Mouse (Mus musculus) spleen, postnatal 14 days (tissue): ENCODE measurements around the gene Nup153.

Source experiments
- DNase-seq, 2 experiments: peaks; one replicate each; pipeline ENCODE4 v3.0.0; 2021 to 2022; ENCODE audit warnings: low spot score in 2 of 2

The Nup153 gene

DNA sequence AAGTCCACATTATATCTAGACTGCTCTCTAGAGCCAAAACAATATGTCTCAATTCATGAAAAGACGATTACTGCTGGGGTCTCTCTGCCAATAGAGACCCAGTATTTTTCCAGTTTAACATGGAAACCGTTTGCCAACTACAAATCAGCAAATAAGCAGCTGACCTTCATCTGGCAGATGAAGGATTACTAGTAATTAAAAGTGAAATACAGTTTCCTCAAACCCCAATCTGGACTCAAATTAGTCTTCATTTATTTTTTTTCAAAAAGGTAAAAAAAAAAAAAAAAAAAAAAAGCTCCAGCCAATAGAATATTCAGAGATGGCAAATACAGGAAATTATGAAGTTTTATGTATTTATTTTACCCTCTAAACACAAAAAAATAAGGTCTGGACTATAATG is 2.3 kb upstream of the Nup153 start:
- no peak for DNase-seq

DNA sequence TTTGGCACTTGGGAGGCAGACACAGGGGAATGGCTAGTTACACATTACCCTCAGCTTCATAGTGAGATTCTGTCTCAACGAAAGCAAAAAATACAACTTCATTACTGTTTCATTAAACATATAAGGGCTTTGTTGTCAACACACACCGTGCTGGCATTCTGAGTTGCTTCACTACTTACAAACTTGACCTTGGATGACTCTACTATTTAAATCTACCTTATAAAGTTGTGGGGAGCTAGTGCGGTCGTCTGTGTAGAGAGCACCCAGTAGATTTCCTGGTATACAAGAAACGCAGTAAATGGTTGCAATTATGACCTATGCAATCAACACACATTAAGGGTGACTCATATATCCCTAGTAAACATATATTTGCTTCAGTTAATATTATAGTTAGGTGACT is 671 bp upstream of the Nup153 start:
- no peak for DNase-seq

DNA sequence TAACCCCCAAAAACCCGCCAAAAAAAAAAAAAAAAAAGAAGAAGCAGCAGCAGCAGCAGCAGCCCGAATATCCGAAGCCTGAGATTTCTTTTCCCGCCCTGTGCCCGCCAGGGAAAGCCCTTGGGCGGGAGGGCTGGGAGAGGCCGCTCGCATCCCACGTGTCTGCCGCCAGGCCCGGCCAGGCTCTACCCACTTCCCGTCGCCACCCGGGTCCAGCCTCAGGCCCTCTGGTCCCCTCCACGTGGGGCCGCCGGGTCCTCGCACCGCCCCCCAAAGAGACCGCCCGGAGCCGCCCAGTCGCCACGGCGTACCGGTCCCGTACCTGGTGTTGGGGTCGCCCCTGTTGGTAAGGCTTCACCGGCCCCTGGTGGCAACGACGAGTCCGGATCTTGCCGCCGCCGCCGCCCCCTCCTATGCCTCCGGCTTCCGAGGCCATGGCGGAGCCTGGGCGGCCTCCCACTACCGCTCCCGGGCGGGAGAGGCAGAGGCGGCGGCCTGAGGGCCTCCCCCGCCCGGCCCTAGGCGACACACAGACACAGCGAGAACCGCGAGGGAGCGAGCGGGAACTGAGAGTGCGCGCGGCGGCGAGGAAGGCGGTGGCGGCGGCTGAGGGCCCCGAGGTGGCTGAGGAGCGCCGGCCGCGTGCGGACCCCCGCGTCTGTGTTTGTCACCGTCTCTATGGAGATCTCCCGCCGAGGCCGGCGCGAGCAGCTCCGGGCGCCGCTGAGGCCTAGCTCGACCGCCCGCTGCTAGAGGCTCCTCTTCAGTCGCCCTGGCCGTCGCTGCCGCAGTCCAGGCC is 503 bp downstream of the Nup153 start:
- peak; percentile 40 to 61 for DNase-seq

DNA sequence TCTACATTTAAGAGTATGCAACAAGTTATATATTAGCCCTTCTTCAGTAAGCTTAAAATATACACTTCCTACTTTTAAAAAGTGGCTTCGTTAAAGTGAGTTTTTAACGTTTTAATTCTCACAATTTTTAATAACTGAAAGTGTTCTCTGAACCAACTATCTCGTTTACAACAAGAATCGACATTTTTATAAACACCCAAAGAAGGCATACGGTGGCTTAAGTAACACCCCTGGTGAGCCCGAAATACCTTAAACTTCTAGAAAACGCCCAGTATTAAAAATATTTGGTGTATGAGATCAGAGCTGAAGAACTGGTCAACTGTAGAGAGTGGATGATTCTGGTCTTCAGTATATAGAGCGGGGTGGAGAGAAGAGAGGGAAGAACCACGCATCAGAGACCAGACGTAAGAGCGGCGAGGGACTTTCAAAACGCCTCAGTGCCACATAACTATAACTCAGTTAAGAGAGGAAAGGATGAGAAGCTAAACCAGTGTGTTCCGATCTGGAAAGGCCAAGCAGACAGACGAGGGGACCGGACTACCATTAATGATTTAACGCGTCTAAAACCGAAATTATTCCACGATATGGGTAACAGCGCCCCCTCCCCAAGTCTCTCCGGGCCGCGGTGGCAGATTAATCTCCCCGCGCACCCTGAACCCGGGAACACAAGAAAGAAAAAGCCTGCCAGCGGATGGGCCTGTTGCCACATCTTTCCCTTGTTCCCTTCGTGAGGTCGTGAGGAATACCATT is 1.3 kb downstream of the Nup153 start:
- peak in 1 of 2 experiments; percentile 12 for DNase-seq

DNA sequence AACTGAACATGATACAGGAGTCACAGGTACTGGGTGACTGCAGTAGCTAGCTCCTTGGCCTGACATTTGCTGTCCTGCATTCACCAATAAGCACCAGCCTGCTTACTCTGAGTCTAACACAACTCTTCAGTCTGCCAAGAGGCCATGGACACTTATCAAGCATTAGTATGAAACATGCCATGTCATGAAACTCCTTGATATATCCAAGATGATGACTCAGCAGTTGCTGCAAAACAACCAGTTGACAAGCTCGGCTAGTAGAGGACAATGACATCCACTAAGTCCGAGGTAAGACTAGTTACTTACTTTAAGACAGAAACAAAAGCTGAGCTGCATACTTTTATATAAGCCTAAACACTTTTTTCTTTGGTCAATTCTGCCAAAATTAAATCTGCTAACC is 2.5 kb downstream of the Nup153 start:
- DNase-seq = peak in 1 of 2 experiments; percentile 21

DNA sequence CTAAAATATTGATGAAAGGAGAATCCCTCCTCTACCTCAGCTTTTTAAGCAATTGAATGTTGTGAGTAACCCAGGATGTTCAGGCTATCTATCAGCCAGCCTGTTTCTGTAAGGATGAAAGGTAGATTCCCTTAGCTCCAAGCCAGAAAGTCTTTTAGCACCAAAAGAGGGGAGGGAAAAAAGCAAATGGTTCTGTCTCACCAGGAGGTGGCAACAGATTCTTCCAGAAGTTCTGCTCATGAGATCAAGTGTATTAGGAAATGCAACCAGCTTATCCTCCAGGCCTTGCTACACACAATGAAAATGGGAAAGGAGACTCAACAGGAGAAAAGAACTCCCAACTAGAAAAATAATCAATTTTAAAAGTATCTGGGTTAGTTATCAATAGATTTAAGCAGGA is 3.4 kb downstream of the Nup153 start:
- DNase-seq = no peak

DNA sequence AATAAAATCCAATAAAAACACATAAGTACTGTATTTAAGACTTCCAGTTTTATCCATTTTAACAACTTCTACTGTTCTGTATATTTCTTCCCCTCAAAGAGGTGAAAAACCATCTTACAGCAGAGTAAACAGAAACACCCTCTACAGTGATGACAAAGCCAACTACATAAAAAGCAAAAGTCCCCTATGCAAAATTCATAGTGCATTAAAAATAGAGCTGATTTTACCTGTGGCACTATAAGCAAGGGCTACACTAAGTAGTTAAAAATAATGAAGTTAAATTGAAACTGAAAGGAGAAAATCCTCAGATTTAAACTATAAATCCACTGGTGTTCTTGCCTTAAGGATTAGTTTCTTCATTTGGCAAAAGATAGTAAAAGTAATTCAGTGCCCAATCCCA is 6.7 kb downstream of the Nup153 start:
- DNase-seq = no peak

DNA sequence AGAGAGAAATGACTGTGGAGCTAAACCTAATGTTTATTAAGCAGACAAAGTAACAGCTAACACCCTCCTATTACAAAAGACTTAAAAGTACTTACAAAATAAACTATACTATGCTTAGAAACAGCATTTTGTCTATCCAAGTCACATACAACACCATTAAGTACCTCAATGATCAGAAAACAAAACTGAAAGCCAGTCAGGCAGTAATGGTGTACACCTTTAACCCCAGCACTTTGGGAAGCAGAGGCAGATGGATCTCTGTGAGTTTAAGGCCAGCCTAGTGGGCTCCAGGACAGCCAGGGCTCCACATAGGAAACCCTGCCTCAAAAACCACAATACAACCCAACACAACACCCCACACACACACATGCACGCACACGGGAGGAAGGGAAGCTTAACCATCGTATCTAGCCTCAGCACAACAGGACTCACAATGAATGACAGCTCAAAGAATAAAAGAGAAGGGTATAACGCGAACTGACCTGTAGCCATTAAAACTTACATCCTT is 8.8 kb downstream of the Nup153 start:
- DNase-seq = no peak

DNA sequence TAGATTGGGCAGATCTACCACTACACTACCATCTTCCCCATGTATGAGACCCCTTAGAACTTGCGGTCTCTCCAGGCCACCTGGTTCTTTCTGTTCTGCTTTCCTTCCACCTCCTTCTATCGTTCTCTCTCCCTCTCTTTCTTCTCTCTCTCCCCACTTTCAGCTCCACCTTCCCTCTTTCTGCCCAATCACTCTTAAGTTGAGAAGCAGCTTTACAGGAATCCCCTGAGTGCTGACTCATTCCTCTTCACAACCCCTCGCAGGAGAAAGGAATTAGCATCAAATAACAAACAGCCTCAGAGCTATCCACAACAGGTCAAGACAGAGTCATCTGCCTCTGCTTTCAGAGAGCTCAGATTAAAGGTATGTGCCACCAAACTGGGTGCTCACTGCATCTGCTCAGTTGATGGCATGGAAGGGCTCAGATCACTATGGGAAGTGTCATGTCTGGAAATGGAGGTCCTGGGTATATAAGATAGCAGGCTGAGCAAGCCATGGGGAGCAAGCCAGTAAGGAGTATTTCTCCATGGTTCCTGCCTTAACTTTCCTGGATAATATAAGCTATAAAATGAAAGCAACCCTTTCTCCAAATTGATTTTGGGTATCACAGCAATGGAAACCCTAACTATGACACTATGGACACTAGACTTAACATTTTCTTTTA is 11.6 kb downstream of the Nup153 start:
- no peak for DNase-seq

DNA sequence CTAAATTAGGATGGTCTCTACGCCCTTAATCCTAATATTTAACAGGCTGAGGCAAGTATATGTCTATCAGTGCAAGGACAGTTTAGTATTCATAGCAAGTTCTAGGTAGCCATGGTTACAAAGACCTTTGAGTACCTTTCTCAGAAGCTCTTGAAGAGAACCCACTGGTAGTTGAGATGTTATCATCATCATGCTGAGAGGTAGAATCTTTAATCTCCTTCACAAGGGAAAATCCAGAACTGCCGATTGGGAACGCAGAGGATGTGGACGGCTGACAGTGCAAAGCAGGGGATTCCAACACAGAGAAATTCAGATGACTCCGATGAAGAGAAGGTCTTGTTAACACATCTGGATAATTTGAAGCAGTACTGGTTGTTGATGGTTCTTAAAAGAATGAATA is 14.3 kb downstream of the Nup153 start:
- no peak for DNase-seq

DNA sequence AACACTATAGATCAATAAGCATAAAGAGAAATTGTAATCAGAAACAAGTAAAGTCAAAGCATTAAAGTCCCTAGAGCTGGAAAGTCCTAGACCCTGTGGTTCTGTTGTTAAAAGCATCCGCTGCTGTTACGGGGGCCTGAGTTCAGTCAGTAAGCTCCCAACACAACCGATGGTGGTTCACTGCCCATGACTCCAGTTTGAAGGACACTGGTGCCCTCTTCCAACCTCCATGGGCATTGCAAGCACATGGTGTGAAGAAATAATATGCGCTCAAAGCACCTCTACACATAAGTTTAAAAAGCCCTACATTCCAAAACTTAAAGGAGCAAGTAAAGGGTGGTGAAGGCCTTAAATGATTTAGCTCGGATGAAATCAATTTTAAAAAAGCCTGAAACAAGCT is 24.6 kb downstream of the Nup153 start:
- DNase-seq = peak in 1 of 2 experiments; percentile 4

DNA sequence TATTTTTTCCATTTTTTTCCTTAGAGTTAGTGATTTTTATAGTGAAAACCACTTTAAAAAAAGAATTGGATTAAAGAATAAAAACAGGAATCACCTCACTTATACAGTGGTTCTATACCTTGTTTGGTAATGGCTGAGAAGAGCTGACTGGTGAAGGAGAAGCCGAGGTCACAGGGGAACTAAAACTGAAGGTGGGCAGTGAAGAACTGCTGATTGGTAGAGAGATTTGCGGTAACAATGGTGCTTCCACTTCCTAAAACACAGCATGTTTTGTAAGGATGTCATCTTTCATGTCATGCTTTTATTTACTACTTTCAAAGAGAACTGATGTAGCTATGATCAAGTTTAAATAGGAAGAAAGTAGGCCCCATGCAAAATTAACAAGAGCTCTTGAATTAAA is 26.3 kb downstream of the Nup153 start:
- DNase-seq = no peak

DNA sequence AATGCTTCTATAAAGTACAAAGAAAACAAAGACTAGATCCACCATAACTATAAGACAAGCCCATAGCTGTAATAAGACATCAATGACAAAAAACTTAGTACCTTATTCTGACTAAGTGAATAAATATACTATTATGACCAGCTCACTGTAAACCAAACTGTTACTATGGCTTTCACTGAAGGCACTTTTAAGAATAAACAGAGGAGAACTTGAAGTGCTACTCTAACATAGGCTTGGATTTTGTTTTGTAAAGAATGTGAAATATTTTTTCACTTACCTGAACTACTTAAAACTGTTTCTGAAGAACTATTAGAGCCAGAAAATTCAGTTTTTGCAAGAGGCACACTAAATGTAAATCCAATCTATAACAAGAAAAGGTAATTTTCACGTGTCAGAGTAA is 28.4 kb downstream of the Nup153 start:
- no peak for DNase-seq

DNA sequence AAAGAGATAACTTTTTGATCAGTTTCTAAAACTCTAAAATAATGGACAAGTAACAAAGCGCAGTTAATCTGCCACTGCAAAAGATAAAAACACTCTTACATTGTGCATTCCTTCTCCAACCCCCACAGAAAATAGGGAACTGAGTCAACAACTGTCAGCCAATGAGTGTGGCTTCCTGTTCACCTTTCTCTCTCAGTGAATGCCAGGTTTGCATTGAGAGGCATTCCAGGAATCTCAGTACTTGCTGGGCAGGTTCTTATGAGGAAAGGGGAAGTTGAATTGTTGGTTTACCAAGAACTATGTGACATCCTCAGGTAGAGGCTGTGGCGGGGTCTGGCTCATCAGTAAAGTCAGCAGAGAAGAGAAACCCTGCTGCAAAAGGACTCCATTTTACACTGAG is 31.0 kb downstream of the Nup153 start:
- DNase-seq = no peak

DNA sequence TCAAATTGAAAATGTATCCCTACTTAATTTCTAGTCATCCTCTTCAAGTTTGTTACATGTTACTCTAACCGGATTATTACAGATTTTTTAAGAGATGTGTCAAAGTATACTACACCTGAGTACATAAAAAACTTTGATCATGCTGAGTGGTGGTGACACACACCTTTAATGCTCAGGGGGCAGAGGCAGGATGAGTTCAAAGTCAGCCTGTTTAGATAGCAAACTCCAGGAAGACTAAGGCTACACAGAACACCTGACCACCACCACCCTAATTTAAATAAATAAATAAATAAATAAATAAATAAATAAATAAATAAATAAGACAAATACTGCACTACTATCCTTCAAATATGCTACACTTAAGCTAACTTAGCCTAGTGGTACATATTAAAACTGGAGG is 31.8 kb downstream of the Nup153 start:
- no peak for DNase-seq

DNA sequence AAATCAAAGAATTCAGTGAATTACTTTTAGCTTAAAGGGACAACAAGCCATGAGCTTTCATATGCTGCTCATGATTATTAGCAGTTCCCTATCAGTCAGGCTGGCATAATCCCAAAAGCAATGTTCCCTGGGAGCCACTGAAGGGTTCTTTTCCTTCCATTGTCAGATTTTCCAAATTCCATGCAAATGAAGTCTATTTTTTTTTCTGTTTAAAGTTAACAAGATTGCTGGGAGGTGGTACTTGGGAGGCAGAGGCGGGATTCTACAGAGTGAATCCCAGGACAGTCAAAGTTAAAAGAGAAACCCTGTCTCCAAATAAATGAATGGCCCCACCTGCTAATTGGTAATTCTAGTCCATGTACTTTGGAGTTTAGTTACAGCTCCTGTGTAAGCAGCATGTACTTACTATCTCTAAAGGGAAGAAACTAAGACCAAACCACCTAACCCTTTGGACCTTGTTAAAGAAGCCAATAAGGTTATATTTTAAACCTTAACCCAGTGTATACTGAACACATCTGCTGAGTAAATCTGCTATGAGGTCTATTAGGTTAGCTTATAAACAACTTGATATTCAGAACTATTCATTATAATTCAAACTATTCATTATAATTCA is 32.3 kb downstream of the Nup153 start:
- DNase-seq = no peak

DNA sequence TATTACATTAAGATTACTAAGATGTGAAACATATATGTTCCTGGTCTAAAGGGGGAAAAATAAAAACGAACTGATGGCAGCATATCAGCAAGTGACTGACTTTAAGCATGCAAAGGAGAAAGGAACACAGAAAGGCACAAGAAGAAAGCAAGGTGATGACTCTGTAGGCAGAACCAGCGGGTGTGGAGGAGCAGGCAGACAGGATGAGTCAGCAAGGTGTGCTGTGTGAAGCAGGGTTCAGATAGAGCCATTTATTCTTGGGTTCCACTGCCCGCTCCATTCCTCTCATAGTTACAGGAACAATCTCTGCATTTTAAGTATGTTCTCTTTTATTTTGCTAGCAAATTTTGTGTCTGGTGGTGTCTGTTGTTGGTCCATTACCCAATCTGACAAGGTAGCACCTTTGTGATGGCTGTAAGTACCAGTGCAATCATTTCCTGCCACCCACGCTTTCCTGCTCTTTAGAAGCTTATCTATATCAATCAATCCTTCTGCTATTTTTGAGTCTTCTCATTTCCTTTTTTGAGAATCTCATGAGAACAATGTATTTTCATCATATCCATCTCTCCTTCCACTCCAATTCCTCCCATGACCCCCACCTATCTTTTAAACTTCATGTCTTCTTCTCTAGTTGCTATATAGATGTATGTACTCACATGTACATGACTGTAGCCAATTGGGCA is 37.0 kb downstream of the Nup153 start:
- no peak for DNase-seq

DNA sequence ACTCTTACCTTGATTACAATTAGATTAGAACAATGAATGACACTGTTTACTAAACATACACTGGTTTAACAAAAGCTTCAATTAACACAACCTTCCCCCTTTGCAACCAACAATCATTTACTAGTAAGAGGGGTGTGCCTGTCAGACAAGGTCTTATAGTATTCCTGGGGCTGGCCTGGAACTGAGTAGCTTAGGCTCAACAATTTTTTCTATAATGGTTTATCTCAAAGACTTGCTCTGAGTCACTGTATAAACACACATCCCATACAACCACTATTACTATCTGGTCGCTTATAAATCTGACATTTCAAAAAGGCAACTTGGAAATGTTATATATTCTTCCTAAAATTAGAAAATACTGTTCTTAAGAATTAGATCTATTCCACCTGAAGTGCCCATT is 44.4 kb downstream of the Nup153 start:
- no peak for DNase-seq

DNA sequence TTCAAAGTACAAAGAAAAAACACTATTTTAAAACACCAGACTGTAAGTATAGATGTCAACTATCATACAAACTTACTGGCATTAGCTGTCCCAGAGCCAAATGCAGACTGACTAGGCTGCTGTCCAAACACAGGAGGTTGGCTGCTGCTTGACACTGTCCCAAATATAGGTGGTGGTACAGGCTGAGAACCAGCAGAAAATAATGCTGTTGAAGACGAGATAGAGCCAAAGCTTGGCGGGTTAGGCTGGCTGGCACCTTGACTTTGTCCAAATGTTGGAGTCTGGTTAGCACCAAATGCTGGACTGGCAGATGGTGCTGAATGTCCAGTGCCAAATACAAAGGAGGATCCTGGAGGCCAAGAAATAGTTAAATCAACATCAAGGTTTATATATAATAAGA is 44.8 kb downstream of the Nup153 start:
- DNase-seq = no peak

DNA sequence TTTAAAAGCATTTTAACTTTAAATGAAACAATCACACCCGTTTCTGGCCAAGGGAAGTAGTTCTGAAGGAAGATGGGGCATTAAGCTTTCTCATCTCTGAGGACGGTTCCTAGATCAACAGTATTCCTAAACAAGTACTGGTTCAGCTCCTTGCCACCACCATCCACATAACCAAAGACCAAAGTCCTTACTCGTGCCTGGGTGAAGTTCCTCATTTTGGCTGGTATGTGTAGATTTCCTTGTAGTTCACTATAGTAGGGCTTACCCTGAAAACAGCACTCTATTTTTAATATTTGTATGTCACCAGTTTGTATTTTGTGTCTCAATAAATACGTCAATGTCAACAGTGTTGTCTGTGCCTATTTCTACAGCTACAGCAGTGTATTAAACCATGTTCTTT is 50.0 kb downstream of the Nup153 start:
- no peak for DNase-seq

DNA sequence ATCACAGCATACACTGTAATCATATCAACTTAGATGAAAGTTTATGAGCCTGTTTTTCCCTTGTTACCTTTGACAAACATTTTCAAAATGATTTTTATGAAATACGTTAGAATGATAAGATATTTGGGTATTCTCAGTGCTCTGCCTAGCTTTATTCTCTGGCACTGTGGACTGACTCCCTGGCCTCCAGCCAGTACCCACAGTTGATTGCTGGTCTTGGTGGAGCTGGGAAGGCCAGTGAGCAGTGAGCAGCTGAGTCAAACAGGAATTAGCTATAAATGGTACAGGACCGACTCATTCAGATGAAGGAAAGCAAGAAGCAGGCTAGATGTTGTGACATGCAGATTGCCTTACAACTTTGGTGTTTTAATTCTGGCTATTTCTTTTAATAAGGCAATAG is 53.1 kb downstream of the Nup153 start:
- DNase-seq = no peak

DNA sequence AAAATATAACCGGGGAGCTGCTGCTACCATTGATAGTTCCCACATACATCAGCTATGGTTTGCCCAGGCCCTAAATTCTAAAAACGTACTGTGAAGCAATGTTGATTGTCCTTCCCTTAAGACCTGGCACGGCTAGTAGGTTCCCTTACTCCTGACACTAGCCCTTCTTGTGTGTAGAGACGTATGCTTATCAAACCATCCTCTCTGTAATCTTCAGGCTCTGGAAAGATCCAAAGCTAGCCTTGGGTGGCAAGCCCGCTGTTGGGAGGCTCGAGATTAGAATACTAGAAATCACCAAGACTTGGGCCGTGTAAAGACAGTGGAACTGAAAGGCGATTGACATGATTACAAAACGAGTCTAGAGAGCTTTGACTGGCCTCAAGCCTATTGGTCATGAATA is 57.2 kb downstream of the Nup153 start:
- no peak for DNase-seq
